Mouse (Mus musculus) C2C12 (cell line): ENCODE measurements around the gene Neu2. TPM values are rescaled to one million over a fixed set of nuclear protein-coding genes. Genes with fewer than 3 reads are reported as not detected.

Experiments used
- H3K27me3 ChIP-seq: one replicate; pipeline ENCODE4 v1.6.1; 2011; ENCODE audit not compliant: control insufficient read depth, insufficient read depth, insufficient read length
- H3K36me3 ChIP-seq: one replicate; pipeline ENCODE4 v1.6.1; 2011; ENCODE audit not compliant: control insufficient read depth, insufficient read depth
- H3K4me3 ChIP-seq: one replicate; pipeline ENCODE4 v1.5.1; 2011; ENCODE audit warnings: mild to moderate bottlenecking, control low read depth; ENCODE audit not compliant: poor library complexity, insufficient read depth, severe bottlenecking
- H3K79me2 ChIP-seq: one replicate; pipeline ENCODE4 v1.6.1; 2011; ENCODE audit not compliant: control insufficient read depth, insufficient read depth
- H3K79me3 ChIP-seq: one replicate; pipeline ENCODE4 v1.6.1; 2011; ENCODE audit warnings: low read depth, control low read depth
- H3ac ChIP-seq: one replicate; pipeline ENCODE3; 2011; ENCODE audit warnings: low read depth; ENCODE audit not compliant: control insufficient read depth, insufficient read length
- CEBPB ChIP-seq: IDR thresholded peaks from one replicate; pipeline ENCODE4 v1.6.1; 2011; ENCODE audit warnings: low read depth, mild to moderate bottlenecking, control low read depth, moderate library complexity
- CTCF ChIP-seq: IDR thresholded peaks from one replicate; pipeline ENCODE4 v1.5.1; 2011; ENCODE audit not compliant: control insufficient read depth, insufficient read depth, insufficient read length
- FOSL1 ChIP-seq: IDR thresholded peaks from one replicate; pipeline ENCODE4 v1.8.0; 2011; ENCODE audit warnings: mild to moderate bottlenecking, low read length; ENCODE audit not compliant: poor library complexity, insufficient read depth, severe bottlenecking
- MAX ChIP-seq: IDR thresholded peaks from one replicate; pipeline ENCODE4 v1.6.1; 2011; ENCODE audit warnings: mild to moderate bottlenecking, control low read depth
- MYOD1 ChIP-seq: IDR thresholded peaks from one replicate; pipeline ENCODE4 v1.6.1; 2011; ENCODE audit warnings: low read depth; ENCODE audit not compliant: control insufficient read depth, insufficient read length
- MYOG ChIP-seq: IDR thresholded peaks from one replicate; pipeline ENCODE4 v1.6.1; 2011; ENCODE audit not compliant: control insufficient read depth, insufficient read length; ENCODE audit errors: extremely low read depth
- USF1 ChIP-seq: IDR thresholded peaks from one replicate; pipeline ENCODE4 v1.6.1; 2011; ENCODE audit warnings: low read depth, mild to moderate bottlenecking, control low read depth, moderate library complexity
- polyA plus RNA-seq: library from polyadenylated mRNA; unstranded; fragments of >200 nt; fragmentation: generic; extraction: Trizol; gene quantifications from one replicate; pipeline ENCODE4 v1.2.1, GENCODE M21; 2012; ENCODE audit warnings: missing spikeins

The Neu2 gene
- polyA plus RNA-seq, 1 experiment, result not detected

DNA sequence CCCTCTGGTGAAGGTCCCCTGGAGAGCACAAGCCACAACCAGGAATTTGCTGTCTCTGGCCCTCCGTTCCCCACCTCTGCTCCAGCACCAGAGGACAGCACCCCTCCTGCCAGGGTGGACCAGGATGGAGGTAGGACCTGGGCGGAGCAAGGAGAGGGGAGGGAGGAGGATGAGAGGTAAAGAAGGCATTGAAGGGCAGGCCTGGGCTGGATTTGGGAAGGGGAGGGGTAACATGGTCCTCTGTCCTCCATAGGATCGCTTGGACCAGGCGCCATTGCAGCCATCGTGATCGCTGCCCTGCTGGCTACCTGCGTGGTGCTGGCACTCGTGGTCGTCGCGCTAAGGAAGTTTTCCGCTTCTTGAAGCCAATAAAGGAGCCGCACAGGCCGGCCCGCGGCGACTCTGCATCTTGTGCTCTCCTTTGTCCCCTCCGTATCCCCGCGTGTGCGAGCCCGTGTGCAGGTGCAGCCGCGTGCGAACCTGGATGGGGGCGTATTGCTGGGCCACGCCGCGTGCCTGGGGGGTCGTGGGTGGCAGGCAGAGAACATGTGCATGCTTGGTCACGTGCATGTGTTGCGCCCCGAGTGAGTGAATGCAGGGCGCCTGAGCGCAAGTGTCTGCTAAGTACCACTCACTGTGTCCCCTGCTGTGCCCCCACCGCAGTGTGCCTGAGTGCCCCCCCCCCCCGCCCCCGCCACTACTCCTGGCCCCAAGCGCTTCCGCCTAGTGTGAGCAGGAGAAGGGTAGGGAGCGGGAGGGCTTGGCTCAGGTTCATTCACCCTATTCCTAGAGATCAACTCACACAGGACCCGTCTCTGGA, 34.4 kb upstream of the Neu2 start:
- H3K79me3 ChIP-seq, result no peaks in the 10 kb centered on the region
- H3K79me2 ChIP-seq, result no peaks in the 10 kb centered on the region
- H3K36me3 ChIP-seq, result no peaks in the 10 kb centered on the region
- H3K27me3 ChIP-seq, result peaks cover 3% of the 10 kb centered on the region
- TF ChIP-seq MYOG (no peak), MAX (no peak)
- no peak overlapping the region for H3ac ChIP-seq
- H3K4me3 ChIP-seq, result no peak overlapping the region

DNA sequence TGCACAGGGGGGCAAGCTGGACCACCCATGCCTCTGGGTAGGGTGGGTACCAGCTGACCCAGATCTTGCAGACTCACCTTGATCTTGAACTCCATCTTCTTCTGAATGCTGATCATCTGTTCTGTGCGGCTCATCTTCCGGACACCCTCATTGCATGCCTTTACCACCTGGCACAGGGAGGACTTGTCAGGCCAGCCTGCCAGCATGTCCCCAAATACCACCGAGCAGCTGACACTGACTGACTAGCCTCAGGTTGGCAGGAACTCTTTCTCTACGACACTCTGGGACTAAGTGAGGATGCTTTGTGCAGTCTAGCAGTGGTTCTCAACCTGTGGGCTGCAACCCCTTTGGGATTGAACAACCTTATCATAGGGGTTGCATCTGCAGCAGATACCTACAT, 27.1 kb upstream of the Neu2 start:
- TF ChIP-seq CEBPB, result no peak
- no peak for TF ChIP-seq FOSL1
- no peak for TF ChIP-seq MAX
- TF ChIP-seq CTCF, result no peak
- TF ChIP-seq MYOG, result no peak
- TF ChIP-seq USF1, result no peak
- TF ChIP-seq MYOD1, result no peak
- H3K27me3 ChIP-seq, result no peaks in the 10 kb centered on the region
- H3K79me2 ChIP-seq, result no peaks in the 10 kb centered on the region
- no peak overlapping the region for H3ac ChIP-seq
- no peaks in the 10 kb centered on the region for H3K79me3 ChIP-seq
- H3K4me3 ChIP-seq, result no peak overlapping the region
- H3K36me3 ChIP-seq, result peaks cover 5% of the 10 kb centered on the region

DNA sequence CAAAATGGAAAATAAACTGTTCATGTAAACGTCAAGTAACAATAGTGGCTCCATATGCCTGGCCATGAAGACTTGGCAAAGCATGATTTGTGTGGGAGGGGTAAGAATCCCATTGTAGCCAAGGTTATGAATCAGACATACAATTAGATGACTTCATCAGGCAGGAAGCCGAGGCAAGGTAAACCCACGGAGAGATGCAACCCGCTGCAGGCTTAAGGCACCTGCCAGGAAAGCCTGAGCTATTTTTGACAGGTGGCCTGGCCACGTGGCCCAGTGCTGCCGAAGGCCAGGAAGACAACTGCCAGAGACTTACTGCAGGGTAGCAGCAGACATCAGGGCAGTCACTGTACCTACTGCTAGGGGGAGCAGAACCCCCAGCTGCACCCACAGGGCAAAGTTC, 23.3 kb upstream of the Neu2 start:
- TF ChIP-seq USF1 (peak; percentile 92), CTCF (no peak), MAX (peak; percentile 97), MYOD1 (peak; percentile 92)
- Histone ChIP-seq H3K4me3 (no peak overlapping the region), H3K27me3 (no peaks in the 10 kb centered on the region), H3K79me2 (no peaks in the 10 kb centered on the region), H3ac (no peak overlapping the region), H3K79me3 (no peaks in the 10 kb centered on the region), H3K36me3 (peaks cover 11% of the 10 kb centered on the region)

DNA sequence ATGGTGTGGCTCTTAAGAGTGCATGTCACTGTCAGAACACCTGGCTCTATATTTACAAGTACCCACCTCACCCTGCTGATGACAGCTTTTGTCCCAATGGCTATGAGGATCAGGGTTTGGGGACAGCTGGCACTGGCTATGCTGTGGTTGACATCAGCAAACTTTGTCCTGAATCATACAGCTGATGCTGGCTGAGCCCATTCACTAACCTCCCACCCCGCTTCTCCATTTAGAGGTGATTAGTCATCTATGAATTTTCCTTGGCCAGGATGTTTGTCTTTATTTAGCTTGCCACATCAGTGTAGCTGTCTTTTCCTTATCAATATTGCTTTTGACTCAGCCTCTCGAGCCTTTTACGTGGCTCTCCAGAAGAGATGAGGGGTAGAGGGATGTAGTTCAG, 17.4 kb upstream of the Neu2 start:
- Histone ChIP-seq H3K27me3 (no peaks in the 10 kb centered on the region), H3K79me3 (no peaks in the 10 kb centered on the region), H3ac (no peak overlapping the region), H3K36me3 (peaks cover 9% of the 10 kb centered on the region), H3K4me3 (no peak overlapping the region), H3K79me2 (no peaks in the 10 kb centered on the region)
- TF ChIP-seq CEBPB, result no peak
- TF ChIP-seq FOSL1, result peak; percentile 13
- no peak for TF ChIP-seq MAX
- TF ChIP-seq CTCF, result no peak
- TF ChIP-seq MYOD1, result peak; percentile 76
- TF ChIP-seq MYOG, result no peak
- TF ChIP-seq USF1, result no peak

DNA sequence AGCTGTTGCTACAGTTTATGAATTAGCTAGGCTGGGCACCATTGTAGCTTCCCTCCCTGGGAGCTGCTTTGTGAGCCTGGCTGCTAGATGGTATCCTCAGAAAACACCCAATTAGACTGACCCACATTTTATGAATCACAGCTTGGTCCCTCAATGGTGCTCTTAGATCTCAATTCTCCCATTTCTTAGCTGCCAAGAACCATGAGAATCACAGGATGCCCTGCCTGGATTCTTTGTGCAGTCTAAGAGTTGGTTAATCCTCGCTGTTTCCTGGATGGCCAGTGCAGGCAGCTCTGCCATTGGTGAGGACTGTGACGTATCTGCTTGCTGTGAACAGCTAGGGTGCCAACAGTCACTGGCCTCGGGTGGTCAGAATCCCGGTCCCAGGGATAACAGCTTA, 16.1 kb upstream of the Neu2 start:
- no peaks in the 10 kb centered on the region for H3K36me3 ChIP-seq
- H3K79me2 ChIP-seq, result no peaks in the 10 kb centered on the region
- H3K4me3 ChIP-seq, result no peak overlapping the region
- no peak for TF ChIP-seq USF1
- TF ChIP-seq MYOG, result no peak
- TF ChIP-seq MAX, result no peak
- no peak for TF ChIP-seq MYOD1
- TF ChIP-seq CTCF, result no peak
- no peak for TF ChIP-seq CEBPB
- TF ChIP-seq FOSL1, result no peak
- H3K27me3 ChIP-seq, result no peaks in the 10 kb centered on the region
- no peaks in the 10 kb centered on the region for H3K79me3 ChIP-seq
- H3ac ChIP-seq, result no peak overlapping the region

DNA sequence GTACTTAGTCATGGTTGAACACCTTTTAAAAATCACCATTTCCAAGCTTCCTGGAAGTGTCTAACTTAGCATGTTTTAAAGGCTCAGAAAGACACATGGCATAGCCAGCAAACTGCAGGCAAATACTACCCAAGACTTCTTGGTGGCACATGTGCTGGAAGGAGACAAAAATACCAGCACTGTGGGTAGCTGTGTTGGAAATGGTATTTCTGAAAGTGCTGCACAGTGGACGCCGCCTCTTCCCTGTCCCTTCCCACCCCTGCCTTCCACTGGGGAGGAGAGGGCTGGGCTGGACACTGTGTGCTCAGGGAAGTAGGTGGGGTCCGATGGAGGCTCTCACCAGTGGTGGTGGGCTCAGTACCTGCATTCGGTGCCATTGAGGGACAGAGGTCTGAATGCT, 4.2 kb upstream of the Neu2 start:
- Histone ChIP-seq H3K79me2 (no peaks in the 10 kb centered on the region), H3K27me3 (no peaks in the 10 kb centered on the region), H3K79me3 (no peaks in the 10 kb centered on the region), H3ac (no peak overlapping the region), H3K4me3 (no peak overlapping the region), H3K36me3 (peaks cover 7% of the 10 kb centered on the region)
- no peak for TF ChIP-seq USF1
- TF ChIP-seq MYOG, result no peak
- TF ChIP-seq MAX, result no peak
- no peak for TF ChIP-seq CEBPB
- no peak for TF ChIP-seq MYOD1
